Mouse (Mus musculus): ENCODE data around the gene Cdkal1.

GRCm38 (mm10) chr13:29631342-29631741 is 224.1 kb downstream of the Cdkal1 start:
- no peak for TF ChIP-seq POLR2A (IDR thresholded peaks at IDR 0.05; ENCODE audit: insufficient read length, low read depth)
- TF ChIP-seq TCF12 (IDR thresholded peaks at IDR 0.05; ENCODE audit: insufficient read depth, poor library complexity, severe bottlenecking): no peak
- TF ChIP-seq E2F4 (IDR thresholded peaks at IDR 0.05; ENCODE audit: insufficient read depth): no peak
- TF ChIP-seq CEBPB (IDR thresholded peaks at IDR 0.05; ENCODE audit: insufficient read depth, poor library complexity, severe bottlenecking): no peak
- TF ChIP-seq USF1 (IDR thresholded peaks at IDR 0.05; ENCODE audit: low read depth): no peak
- TF ChIP-seq SRF (IDR thresholded peaks at IDR 0.05; ENCODE audit: control insufficient read depth, insufficient read length, low read depth): no peak

All from myocyte (in vitro differentiated cells).